Mouse (Mus musculus): ENCODE data around the gene Tbxas1. TPM values are rescaled to one million over a fixed set of nuclear protein-coding genes. Genes with fewer than 3 reads are reported as not detected.

Tbxas1 gene
- total RNA-seq, 2 experiments from 2014 or later: 2.3 TPM

DNA sequence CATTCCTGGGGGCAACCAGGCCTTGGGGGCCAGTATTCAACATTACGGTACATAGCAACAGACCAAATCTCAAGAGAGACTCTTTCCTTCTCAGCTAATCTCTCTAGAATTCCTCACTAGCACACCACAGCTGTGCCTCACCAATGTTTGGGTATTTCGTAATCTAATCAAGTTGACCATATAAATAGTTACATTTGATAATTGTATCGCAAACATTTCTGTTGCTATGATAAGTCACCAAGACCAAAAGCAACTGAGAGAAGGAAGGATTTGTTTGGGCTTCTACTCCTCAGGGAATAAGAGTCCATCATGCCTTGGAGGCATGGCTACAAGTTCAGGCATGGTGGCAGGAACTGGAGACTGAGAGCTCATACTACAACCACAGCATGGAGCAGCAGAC lies 67.6 kb downstream of the Tbxas1 start:
- no peak for DNase-seq (ENCODE audit: low spot score in 2 of 2)
- intact Hi-C loops (cut with DNase I): no loop called here

DNA sequence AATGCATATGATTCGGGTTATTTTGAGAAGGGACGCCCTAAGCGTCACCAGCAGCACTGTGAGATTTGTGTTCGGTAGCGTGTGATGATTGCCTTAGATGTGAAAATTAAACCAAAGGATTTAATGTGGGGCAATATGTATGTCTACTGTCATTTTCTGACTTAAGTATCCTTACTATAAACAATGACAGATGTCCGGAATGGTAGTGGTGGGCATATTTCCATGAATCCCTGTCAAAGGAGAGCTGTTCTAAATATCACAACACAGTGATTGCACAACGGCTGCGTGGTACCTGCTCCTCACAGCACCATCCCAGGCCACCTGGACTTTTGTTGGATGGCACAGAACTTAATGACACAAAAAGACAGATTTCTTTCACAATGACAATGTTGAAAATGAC lies 69.2 kb downstream of the Tbxas1 start:
- no peak for DNase-seq (ENCODE audit: low spot score in 2 of 2)
- intact Hi-C loops (cut with DNase I): no loop called here

DNA sequence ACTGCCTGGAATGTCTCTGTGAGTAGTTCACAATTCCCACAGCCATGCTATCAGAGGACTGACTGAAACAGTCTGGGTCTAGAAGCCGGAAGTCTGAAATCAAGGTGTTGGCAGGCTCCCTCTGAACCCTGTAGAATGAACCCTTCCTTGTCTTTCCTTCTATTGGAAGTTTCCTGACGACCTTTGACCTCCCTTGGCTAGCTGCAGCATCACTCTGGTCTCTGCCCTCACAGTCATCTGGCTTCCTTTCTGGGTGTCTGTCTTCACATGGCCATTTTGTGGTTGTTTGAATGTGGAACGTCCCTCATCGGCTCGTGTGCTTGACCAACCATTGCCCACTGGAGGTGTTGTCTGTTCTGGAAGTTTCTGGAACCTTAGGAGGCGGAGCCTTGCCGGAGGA lies 69.6 kb downstream of the Tbxas1 start:
- no peak for DNase-seq (ENCODE audit: low spot score in 2 of 2)
- intact Hi-C loops (cut with DNase I): no loop called here

DNA sequence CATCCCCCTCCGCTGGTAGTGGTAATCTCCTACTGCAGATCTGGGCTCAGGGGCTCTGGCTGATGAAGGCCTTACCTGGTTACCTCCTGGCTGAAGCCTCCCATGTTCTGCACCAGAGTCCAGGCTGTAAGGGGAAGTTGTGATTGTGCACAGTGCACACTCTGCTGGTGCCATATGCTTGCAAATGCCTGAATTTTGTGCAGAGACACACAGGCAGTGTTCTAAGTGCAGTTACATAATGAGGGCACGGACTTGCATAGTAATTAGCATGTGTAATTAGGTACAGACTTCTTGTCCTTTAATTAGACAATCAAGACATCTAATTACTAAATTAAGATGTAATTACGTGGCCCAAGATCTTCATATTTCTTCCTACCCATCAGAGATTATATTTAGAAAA lies 70.5 kb downstream of the Tbxas1 start:
- DNase-seq (ENCODE audit: low spot score in 2 of 2): no peak
- intact Hi-C loops (cut with DNase I): no loop called here

DNA sequence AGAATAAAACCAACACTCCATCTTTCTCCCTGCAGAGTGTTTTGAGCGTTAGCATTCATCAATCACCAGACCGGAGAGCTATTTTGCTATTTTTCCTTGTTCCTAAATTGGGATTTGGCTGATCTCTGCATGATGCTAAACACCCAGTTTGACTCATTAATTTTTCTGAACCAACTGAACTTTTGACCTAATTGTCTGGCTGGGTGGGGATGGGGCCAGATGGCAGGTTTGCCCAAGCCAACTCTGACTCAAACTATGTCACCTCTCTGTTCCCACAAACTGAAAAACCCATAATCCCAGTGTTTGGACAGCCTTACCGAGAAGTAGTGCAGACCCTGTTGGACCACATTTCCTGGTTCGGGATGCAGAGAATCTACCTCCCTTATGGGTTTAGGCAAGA lies 72.1 kb downstream of the Tbxas1 start:
- intact Hi-C loops (cut with DNase I): no loop called here
- no peak for DNase-seq (ENCODE audit: low spot score in 2 of 2)

DNA sequence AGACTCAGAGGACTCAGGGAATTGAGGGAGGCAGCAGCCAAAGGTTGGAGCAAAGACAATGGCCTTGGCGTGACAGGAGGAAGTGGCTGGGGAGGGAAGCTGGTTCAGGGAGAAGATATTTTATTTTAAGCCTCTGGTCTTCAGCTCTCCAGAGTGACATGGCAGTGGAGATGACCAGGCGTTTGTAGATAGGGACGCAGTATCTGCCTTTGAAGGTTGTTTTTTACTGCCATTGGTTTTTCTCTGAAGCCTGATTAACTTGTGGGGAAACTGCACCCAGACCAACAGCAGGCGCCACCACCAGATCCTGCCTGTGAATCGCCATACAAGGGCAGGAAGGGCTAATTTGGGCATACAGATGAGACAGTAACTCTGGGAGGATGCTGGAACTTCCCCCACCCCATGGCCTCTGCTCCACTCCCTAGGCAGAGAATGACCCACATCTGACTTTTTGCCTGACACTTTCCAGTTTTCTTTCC lies 74.5 kb downstream of the Tbxas1 start:
- intact Hi-C loops (cut with DNase I): no loop called here
- no peak for DNase-seq (ENCODE audit: low spot score in 2 of 2)

DNA sequence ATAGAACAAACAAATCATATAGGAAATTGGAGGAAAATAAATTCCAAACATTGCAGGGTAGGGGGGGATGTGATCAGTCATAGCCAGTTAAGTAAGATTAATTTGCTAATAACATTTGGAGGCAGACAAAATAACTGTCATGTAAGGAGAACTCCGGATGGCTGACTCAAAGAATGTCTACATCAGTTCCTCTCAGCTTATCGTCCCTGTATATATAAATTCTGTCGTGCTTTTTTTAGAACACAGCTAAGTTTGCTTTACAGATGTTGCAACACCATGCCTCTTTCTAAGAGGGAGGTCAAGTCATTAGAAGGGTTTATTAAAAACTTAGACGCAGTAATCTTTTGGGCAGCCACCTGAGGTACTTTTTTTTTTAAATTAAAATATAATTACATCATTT lies 75.1 kb downstream of the Tbxas1 start:
- intact Hi-C loops (cut with DNase I): no loop called here
- DNase-seq (ENCODE audit: low spot score in 2 of 2): no peak

DNA sequence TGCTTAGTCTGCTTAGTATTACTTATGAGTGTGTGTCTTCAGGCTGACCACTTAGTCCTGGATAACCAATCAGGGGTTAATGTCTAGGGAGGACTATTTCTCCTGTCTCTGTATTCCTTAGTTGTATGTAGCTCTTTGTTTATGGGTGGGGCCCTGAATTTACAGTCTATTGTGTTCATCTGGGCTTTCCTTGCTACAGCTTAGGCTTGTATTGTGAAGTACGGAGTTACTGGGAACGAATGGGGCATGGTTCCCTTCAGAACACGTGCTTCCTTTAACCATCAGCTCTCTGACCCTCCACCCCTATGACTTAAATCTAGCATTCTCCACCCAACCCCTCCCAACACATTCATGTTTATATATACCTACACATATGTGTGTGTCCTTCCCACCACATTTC lies 75.6 kb downstream of the Tbxas1 start:
- DNase-seq (ENCODE audit: low spot score in 2 of 2): no peak
- intact Hi-C loops (cut with DNase I): no loop called here

DNA sequence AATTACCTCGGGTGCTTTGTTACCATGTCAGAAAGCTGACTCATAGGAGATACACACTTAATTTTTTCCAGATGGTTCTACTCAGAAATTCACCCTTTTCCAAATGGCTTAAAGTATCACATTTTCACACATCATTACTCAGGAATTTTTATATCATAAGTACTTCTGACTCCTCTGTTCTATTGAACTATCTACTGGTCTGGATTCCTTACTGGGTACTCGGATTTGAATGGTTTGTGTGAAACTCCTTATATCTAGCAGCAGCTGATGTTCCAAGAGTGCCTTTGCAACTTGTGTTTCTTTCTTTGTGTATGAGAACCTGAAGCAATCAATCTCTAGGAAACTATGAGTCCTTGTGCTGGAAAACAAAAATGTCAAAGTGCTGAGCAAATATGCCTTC lies 81.4 kb downstream of the Tbxas1 start:
- intact Hi-C loops (cut with DNase I): no loop called here
- no peak for DNase-seq (ENCODE audit: low spot score in 2 of 2)

DNA sequence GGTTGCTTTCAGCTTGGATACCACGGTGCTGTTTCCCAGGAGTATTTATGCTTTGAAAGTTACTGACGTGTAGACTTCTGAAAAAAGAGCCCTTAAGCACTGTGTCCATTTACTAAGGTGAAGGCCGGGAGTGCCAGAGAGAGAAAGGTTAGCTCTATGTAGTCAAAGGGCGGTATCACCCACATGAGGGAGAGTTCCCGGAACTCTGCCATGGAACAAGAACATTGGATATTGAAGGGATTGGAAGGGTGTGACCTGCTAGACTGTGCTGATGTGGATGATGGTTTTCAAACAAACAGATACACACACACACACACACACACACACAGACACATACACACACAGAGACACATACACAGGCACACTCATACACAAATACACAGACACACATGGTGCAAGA lies 82.0 kb downstream of the Tbxas1 start:
- DNase-seq (ENCODE audit: low spot score in 2 of 2): no peak
- intact Hi-C loops (cut with DNase I): no loop called here

DNA sequence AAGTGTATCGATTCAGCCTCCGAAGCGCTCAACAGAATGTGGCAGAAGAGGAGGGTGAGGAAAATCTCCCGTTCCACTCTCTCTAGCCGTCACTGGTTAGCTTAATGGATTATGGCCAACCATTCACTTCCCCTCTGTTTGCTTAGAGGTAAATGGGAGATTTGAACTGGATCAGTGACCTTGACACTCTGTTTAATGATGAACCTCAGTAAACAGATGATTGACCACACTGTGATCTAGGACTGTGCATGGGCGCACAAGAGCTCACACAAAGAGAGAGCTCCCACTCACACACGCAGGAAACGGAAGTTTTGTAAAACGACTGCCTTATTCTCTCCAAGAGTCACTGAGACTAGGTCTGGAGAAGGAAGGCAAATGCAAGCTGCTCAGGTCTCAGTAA lies 84.3 kb downstream of the Tbxas1 start:
- intact Hi-C loops (cut with DNase I): no loop called here
- DNase-seq (ENCODE audit: low spot score in 2 of 2): no peak

DNA sequence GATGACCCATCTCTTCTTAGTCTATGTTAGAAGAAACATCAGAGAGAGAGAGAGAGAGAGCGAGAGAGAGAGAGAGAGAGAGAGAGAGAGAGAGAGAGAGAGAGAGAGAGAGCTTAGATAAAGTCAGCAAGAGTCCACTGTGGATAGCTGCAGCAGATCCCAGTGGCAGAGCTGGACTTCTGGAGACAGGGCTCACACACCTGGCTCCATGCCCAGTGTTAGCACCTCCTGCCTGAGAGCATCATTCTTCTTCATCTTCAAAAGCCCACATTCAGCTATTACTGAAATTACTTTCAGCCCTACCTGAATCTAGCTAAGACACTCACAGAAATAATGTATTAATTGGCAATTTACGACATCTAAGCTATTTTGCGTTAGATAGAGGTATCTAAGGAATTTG lies 85.2 kb downstream of the Tbxas1 start:
- intact Hi-C loops (cut with DNase I): no loop called here

DNA sequence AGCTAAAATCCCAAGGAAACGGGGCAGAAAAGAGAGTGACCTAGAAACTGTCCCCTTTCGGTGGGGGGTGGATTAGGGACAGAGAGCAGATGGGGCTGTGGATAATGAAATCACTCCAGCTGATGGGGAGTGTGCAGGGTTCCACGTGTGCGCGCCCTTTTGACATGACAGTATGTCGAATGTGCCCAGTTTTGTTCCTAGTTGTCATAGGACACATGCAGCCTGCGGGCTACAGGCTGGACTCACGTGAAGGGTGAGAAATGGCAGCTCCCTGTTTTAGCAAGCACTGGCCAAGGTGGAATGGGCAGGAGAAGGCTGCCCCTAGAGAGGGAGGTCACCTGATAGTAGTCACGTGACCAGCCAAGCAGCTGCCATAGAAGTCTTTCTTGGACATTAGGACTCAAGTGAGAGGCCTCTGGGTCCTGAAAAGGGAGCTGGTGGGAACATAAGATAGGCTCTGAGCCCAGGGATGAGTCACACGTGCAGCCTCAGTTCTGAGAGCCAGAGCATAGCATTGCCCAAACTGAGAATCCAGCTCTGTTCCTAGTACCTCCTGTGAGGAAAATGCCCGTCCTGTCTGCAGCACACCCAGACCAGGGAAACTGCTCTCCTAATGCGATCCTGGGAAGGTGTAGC lies 85.7 kb downstream of the Tbxas1 start:
- peak; percentile 30 to 37 for DNase-seq (ENCODE audit: low spot score in 2 of 2)
- intact Hi-C loops (cut with DNase I): no loop called here

More for the DNA sequence above, 85.2 kb downstream of the Tbxas1 start:
- DNase-seq (ENCODE audit: low spot score in 2 of 2): no peak

DNA sequence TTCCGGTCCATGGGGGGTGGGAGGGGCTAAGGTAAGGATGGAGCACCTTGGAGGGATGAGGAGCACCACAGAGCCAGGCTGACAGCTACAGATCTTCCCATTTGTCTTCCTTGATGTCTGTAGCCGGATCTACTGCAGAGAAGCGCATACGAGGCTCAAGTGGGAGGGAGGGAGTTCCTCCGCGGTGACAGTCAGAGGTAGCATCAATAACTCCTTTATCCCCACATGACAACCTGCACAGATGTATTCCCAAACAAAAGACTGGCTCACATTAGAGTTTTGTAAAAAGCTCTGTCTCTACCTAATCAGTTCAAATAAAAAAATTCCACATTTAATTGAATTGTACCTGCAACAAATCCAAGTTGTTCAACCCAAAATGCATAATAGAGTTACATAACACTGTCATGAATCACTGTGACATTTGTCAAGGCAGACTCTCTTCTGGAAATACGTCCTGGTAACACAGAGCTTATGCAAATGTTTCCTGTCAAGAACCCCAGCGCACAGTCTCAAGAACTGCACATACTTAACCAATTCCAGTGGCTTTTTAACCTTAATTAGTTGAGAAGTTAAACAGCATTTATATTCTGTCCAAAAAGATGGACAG lies 86.3 kb downstream of the Tbxas1 start:
- intact Hi-C loops (cut with DNase I): no loop called here
- no peak for DNase-seq (ENCODE audit: low spot score in 2 of 2)

DNA sequence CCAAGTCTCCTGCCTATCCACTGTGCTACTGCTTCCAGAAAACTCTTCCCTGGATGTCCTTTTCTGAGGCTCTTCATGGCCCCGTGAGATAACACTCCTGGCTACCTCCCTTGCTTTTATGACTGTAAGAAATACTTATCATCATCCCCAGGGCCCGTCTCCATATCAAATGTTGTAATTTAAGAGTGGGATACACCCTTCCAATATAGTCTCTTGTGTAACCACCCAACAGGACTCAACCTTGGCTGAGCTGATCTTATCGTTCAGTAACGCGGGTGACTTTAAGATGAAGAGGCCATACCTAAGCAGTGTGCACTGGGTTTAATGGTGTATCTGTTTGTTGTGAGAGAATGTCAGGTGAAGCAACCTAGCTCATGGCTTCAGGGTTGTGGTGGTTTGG lies 91.6 kb downstream of the Tbxas1 start:
- intact Hi-C loops (cut with DNase I): no loop called here
- DNase-seq (ENCODE audit: low spot score in 2 of 2): no peak

DNA sequence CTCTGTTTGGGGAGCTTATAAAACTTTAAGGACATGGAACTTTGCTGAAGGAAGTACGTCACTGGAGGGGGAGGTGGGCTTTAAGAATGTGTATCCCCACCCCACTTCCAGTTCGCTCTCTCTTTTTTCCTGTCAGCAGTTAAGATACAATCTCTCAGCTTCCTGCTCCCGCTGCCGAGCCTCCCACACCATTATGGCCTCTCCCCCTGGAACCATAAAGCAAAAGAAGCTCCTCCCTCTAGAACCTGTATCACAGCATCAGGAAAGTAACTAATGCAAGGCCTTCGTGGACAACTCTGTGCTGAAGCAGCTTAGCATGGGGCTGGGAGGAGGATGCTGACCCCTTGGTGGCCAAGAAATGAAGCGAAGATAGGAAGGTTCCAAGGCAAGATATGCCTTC lies 92.1 kb downstream of the Tbxas1 start:
- intact Hi-C loops (cut with DNase I): no loop called here
- DNase-seq (ENCODE audit: low spot score in 2 of 2): no peak

DNA sequence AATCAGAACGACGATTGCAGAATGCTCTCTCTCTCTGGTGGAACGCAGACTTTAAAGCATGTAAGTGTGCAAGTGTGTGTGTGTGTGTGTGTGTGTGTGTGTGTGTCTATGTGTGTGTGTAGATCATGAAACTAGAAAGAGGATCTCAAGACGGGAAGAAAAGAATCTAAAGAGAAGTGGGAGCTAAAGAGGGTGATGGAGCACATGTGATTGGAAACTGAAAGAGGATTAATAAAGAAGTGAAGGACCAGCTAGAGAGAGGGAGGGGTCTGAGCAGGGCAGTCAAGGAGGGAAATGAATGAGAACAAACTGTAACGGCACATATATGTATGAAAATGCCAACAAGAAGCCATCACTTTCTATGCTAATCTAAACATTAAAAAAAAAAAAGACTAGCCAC lies 92.8 kb downstream of the Tbxas1 start:
- intact Hi-C loops (cut with DNase I): no loop called here

DNA sequence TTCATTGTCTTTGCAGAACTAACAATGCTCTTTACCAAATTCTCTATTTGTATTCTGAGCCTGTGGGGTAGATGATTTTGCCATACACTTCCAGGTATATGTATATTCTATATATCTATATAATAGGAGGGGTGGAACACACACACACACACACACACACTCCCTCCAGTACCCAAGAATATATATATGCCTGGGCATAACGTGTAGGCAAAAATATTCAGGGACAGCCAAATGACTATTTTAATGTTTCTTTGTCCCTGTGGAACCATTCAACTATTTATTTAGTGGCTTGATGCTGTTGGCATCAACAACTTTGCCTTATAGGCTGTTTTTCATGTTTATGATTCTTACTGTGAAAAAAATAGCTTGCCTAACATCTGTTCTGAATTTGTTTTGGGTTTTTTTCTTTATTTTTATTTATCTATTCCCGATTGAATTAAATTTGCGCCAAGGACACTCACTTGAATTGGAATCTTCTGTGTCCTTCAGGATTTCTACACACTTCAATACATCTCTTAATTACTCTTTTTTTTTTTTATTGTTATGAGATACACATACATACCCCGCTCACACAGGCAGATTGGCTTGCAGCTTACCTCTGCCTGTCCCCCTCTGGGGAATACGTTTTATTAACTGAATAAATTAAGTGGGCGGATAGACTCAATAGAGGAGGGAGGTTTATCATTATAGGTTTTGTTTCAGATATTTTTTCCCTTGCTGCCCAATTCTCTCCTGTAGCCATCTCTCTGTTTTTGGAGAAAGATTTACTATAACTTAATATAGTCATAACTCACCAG lies 94.9 kb downstream of the Tbxas1 start:
- no peak for DNase-seq (ENCODE audit: low spot score in 2 of 2)
- intact Hi-C loops (cut with DNase I): no loop called here

More for the DNA sequence above, 92.8 kb downstream of the Tbxas1 start:
- DNase-seq (ENCODE audit: low spot score in 2 of 2): no peak

DNA sequence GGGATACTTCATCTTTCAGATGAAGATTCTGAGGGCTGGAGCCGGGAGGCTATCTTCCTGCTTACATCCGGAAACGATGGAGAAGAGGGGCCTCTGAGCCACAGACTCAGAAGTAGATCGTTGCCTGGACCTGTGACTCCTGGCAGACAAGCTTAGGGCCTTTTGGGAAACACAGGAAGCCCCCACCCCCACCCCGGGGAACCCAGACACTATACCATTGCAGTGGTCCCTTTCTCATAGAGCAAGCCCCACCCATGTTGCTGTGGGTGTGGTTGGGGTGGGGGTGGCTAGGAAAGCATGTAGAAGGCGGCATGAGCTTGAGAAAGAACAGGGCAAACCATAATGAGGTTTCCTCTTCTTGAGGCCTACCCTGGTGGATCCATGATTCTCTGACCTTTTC lies 95.6 kb downstream of the Tbxas1 start:
- intact Hi-C loops (cut with DNase I): no loop called here
- DNase-seq (ENCODE audit: low spot score in 2 of 2): no peak

DNA sequence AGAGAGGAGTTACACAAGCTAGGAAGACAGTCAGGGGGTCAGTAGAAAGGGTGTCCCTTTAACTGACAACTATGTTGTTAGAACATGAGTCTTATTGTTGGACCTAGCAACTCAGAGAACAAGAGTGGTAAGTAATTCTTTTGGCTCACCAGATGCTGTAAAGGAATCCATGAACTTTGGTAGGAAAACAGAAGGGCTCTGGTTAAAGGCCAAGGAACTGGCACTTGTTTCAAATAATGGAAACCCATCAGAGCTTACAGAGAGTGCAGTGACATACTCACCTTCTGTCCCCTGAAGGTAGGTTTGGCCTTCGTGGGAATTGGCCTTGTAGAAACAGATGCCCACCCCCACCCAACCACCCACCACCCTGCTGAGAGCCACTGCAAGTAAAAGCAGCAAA lies 97.6 kb downstream of the Tbxas1 start:
- DNase-seq (ENCODE audit: low spot score in 2 of 2): no peak
- intact Hi-C loops (cut with DNase I): no loop called here
